Mouse (Mus musculus) lung, embryonic 15.5 days (tissue): ENCODE data around the gene Csnk2a1. TPM values are rescaled to one million over a fixed set of nuclear protein-coding genes. Genes with fewer than 3 reads are reported as not detected.
A peak's percentile ranks its signal among the peaks of the same experiment; 100 is the strongest.

Source experiments
- ATAC-seq: fragments of 200-750 bp; cut with Nextera tagmentation; 2 replicates; pipeline ENCODE4 v1.8.0; 2017; ENCODE audit warnings: moderate number of reproducible peaks, borderline replicate concordance; ENCODE audit not compliant: low FRiP score, low TSS enrichment; ENCODE audit errors: extremely low read depth
- H3K27ac ChIP-seq: fragments of 300-500 bp; sonication (generic); 2 replicates; pipeline ENCODE4 v1.5.1; 2015; ENCODE audit warnings: moderate library complexity, mild to moderate bottlenecking, inconsistent platforms
- H3K27me3 ChIP-seq: fragments of 300-500 bp; sonication (generic); 2 replicates; pipeline ENCODE4 v1.6.1; 2015; ENCODE audit warnings: inconsistent platforms
- H3K36me3 ChIP-seq: fragments of 300-500 bp; sonication (generic); 2 replicates; pipeline ENCODE4 v1.6.1; 2015; ENCODE audit warnings: inconsistent platforms
- H3K4me1 ChIP-seq: fragments of 300-500 bp; sonication (generic); 2 replicates; pipeline ENCODE4 v1.6.1; 2015; ENCODE audit warnings: inconsistent platforms
- H3K4me2 ChIP-seq: fragments of 300-500 bp; sonication (generic); 2 replicates; pipeline ENCODE4 v1.6.1; 2015; ENCODE audit warnings: inconsistent platforms, mild to moderate bottlenecking, moderate library complexity
- H3K4me3 ChIP-seq: fragments of 300-500 bp; sonication (generic); 2 replicates; pipeline ENCODE4 v1.5.1; 2015; ENCODE audit warnings: mild to moderate bottlenecking, inconsistent platforms
- H3K9ac ChIP-seq: fragments of 300-500 bp; sonication (generic); 2 replicates; pipeline ENCODE4 v1.6.1; 2015; ENCODE audit warnings: inconsistent platforms
- H3K9me3 ChIP-seq: fragments of 300-500 bp; sonication (generic); 2 replicates; pipeline ENCODE4 v1.6.1; 2016; ENCODE audit warnings: inconsistent platforms
- WGBS: fragments of 180-500 bp; shearing (Covaris S2); methylation state at CpG from one replicate; pipeline ENCODE4 v1.1.7; 2015; 5-methylcytosine and 5-hydroxymethylcytosine counted together
- polyA plus RNA-seq: library from polyadenylated mRNA; unstranded; fragments of >200 nt; fragmentation: Nextera tagmentation; extraction: Ambion mirVana; gene quantifications from 2 replicates; pipeline ENCODE4 v1.2.1, GENCODE M21; 2015

Gene Csnk2a1
- polyA plus RNA-seq, 1 experiment from 2014 or later, result 83.7 TPM

DNA sequence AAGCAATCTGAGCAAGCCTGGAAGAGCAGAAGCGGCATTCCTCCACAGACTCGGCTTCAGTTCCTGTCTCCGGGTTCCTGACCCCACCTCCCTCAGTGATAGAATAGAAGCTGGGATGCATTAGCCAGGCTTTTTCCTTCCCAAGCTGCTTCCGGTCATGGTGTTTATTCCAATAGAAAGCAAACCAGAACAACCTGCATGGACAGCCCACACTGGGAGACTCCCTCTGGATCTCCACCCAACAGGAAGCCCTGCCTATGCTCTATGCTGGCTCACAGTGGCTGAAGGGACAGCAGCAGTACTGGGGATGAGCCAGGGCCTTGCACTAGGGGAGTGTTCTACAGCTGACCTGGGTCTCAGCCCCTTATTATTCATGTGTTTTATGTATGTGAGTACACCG is 101.3 kb downstream of the Csnk2a1 start:
- Histone ChIP-seq H3K4me2 (no peak overlapping the region), H3K36me3 (peaks cover 45% of the 10 kb centered on the region), H3K27ac (no peak overlapping the region), H3K4me3 (no peak overlapping the region), H3K4me1 (peaks cover 15% of the 10 kb centered on the region), H3K9me3 (no peaks in the 10 kb centered on the region), H3K9ac (no peak overlapping the region), H3K27me3 (no peaks in the 10 kb centered on the region)
- WGBS, result 62% methylated on average over 5 of the region's 5 CpGs
- ATAC-seq, result no peak

- Histone ChIP-seq H3K4me2 (peak overlapping the region; percentile 86), H3K9me3 (no peaks in the 10 kb centered on the region), H3K4me1 (peaks cover 24% of the 10 kb centered on the region), H3K27ac (no peak overlapping the region), H3K4me3 (peak overlapping the region; percentile 73), H3K9ac (0 out of 2 replicates have a peak overlapping the region, but pooled peaks have one; percentile 75), H3K27me3 (no peaks in the 10 kb centered on the region), H3K36me3 (peaks cover 20% of the 10 kb centered on the region)
- no peak for ATAC-seq
- 54% methylated on average over 7 of the region's 7 CpGs for whole genome bisulfite sequencing
Observed at GRCm38 (mm10) chr2:152330858-152331423, 104.3 kb downstream of the Csnk2a1 start.

Other genes starting within 250 kb of the Csnk2a1 start
- gene Fam110a, start 246.6 kb upstream of the Csnk2a1 start, polyA plus RNA-seq, result 32.5 and 34.1 TPM in 2 replicates
- gene Slc52a3, start 230.3 kb upstream of the Csnk2a1 start, polyA plus RNA-seq, result 2.7 and 2.8 TPM in 2 replicates
- gene Scrt2, start 145.3 kb upstream of the Csnk2a1 start, polyA plus RNA-seq, result not detected in 2 replicates
- 5.9 and 7.7 TPM in 2 replicates for gene Srxn1, start 121.3 kb upstream of the Csnk2a1 start, polyA plus RNA-seq
- gene Tcf15, start 83.3 kb upstream of the Csnk2a1 start, polyA plus RNA-seq, result 7.8 and 9.0 TPM in 2 replicates
- 37.3 and 40.3 TPM in 2 replicates for gene Tbc1d20, start 67.0 kb downstream of the Csnk2a1 start, polyA plus RNA-seq
- 89.7 and 94.4 TPM in 2 replicates for gene Rbck1, start 105.8 kb downstream of the Csnk2a1 start, polyA plus RNA-seq
- gene Trib3, start 117.2 kb downstream of the Csnk2a1 start, polyA plus RNA-seq, result 4.1 and 5.0 TPM in 2 replicates
- gene Nrsn2, start 149.8 kb downstream of the Csnk2a1 start, polyA plus RNA-seq, result 0.14 and 0.36 TPM in 2 replicates
- gene Sox12, start 171.2 kb downstream of the Csnk2a1 start, polyA plus RNA-seq, result 10.5 and 11.3 TPM in 2 replicates
- 37.7 and 40.5 TPM in 2 replicates for gene Zcchc3, start 188.2 kb downstream of the Csnk2a1 start, polyA plus RNA-seq
- 3.0 and 3.1 TPM in 2 replicates for gene 6820408C15Rik, start 188.7 kb downstream of the Csnk2a1 start, polyA plus RNA-seq
- gene Defb23, start 237.8 kb downstream of the Csnk2a1 start, polyA plus RNA-seq, result not detected in 2 replicates